Mouse (Mus musculus) ovary, postnatal 36 days (tissue): ENCODE measurements at regions not wholly inside any gene's neighbourhood (a gene's known extent, or its start where the extent isn't known, plus 50 kb on each side); places are given as distances from the start of the nearest gene placed in this dataset.

Source experiments
- DNase-seq: peaks from one replicate; pipeline ENCODE4 v3.0.0; 2022; ENCODE audit warnings: low spot score, mixed read lengths

- DNase-seq: no peak
These were observed 79.8 kb upstream of the Slc7a14 start for GRCm38 (mm10) chr3:31389955-31390354.

- DNase-seq: no peak
These were observed 65.5 kb upstream of the Slc7a14 start for GRCm38 (mm10) chr3:31375678-31376077.

GRCm38 (mm10) chr3:31374061-31374460 lies 63.9 kb upstream of the Slc7a14 start:
- no peak for DNase-seq

GRCm38 (mm10) chr3:31368259-31368658 lies 58.1 kb upstream of the Slc7a14 start:
- DNase-seq: no peak
